Mouse (Mus musculus) layer of hippocampus, postnatal 36 days (tissue): Measurements from ENCODE around the gene Lce1b. TPM values are rescaled to one million over a fixed set of nuclear protein-coding genes. Genes with fewer than 3 reads are reported as not detected.
"Not testable (repeated sequence)": the region's sequence is repeated elsewhere in the genome, so short reads cannot be mapped to it uniquely, and the experiment has no call there.

ENCODE experiments used
- DNase-seq, 2 experiments: peaks; one replicate each; pipeline ENCODE4 v3.0.0; 2022
- total RNA-seq, 2 experiments: library from RNA; stranded (reverse); gene quantifications; 2 replicates each; pipeline ENCODE4 v1.2.3; 2021

Lce1b gene
- total RNA-seq = not detected

- DNase-seq = no peak
Observed at GRCm38 (mm10) chr3:92656826-92657225, at the start of gene Lce1b. Lce1b (minus strand) TSS chr3:92656926.

- no peak for DNase-seq
Observed at GRCm38 (mm10) chr3:92694613-92695012, 37.9 kb upstream of the Lce1b start.

- DNase-seq = no peak
Observed at GRCm38 (mm10) chr3:92691688-92692087, 35.0 kb upstream of the Lce1b start.

GRCm38 (mm10) chr3:92689154-92689553 is 32.4 kb upstream of the Lce1b start:
- not testable (repeated sequence) for DNase-seq

- DNase-seq = no peak
Observed at GRCm38 (mm10) chr3:92687110-92687509, 30.4 kb upstream of the Lce1b start, which contains the start of gene Lce1d. Lce1d (minus strand) TSS chr3:92687210.

- DNase-seq = no peak
Observed at GRCm38 (mm10) chr3:92678947-92679346, 22.2 kb upstream of the Lce1b start, which contains the start of gene Lce1c. Lce1c (plus strand) TSS chr3:92679247.

GRCm38 (mm10) chr3:92670215-92670614 is 13.5 kb upstream of the Lce1b start, which contains the start of gene Lce1a2:
Lce1a2 (minus strand) TSS chr3:92670315.
- no peak for DNase-seq

- no peak for DNase-seq
Observed at GRCm38 (mm10) chr3:92648207-92648606, 8.5 kb downstream of the Lce1b start, which contains the start of gene Lce1a1. Lce1a1 (minus strand) TSS chr3:92648307.

GRCm38 (mm10) chr3:92639854-92640253 is 16.9 kb downstream of the Lce1b start:
- no peak for DNase-seq

- DNase-seq = no peak
Observed at GRCm38 (mm10) chr3:92638653-92638991, 18.1 kb downstream of the Lce1b start.

GRCm38 (mm10) chr3:92637745-92638652 is 18.7 kb downstream of the Lce1b start:
- no peak for DNase-seq

- no peak for DNase-seq
Observed at GRCm38 (mm10) chr3:92621560-92621959, 35.2 kb downstream of the Lce1b start, which contains the start of gene Lce6a. Lce6a (minus strand) TSS chr3:92621660.

- no peak for DNase-seq
Observed at GRCm38 (mm10) chr3:92609804-92610203, 46.9 kb downstream of the Lce1b start.

GRCm38 (mm10) chr3:92607392-92607791 is 49.3 kb downstream of the Lce1b start, which contains the start of gene 2210017I01Rik:
2210017I01Rik (minus strand) TSS chr3:92607492.
- DNase-seq = no peak

Other genes with a start within 250 kb of the Lce1b start
- gene Sprr2i, start 248.9 kb downstream of the Lce1b start, total RNA-seq = not detected
- gene Sprr2j-ps, start 238.8 kb downstream of the Lce1b start, total RNA-seq = not detected
- gene Gm9774, start 227.5 kb downstream of the Lce1b start, total RNA-seq = 1 to 10 TPM; 1.2 to 3.7 TPM
- gene Sprr2k, start 224.3 kb downstream of the Lce1b start, total RNA-seq = not detected
- gene Sprr1b, start 218.1 kb downstream of the Lce1b start, total RNA-seq = not detected
- not detected for gene Sprr3, start 198.2 kb downstream of the Lce1b start, total RNA-seq
- not detected for gene Sprr1a, start 171.0 kb downstream of the Lce1b start, total RNA-seq
- not detected for gene Sprr4, start 156.4 kb downstream of the Lce1b start, total RNA-seq
- not detected for gene 2310046K23Rik, start 122.4 kb downstream of the Lce1b start, total RNA-seq
- not detected for gene Ivl, start 83.2 kb downstream of the Lce1b start, total RNA-seq
- not detected for gene Smcp, start 67.9 kb downstream of the Lce1b start, total RNA-seq
- gene 2210017I01Rik, start 49.4 kb downstream of the Lce1b start, total RNA-seq = not detected
- gene Lce6a, start 35.3 kb downstream of the Lce1b start, total RNA-seq = not detected
- not detected for gene Lce1a1, start 8.6 kb downstream of the Lce1b start, total RNA-seq
- gene Lce1a2, start 13.4 kb upstream of the Lce1b start, total RNA-seq = not detected
- not detected for gene Lce1c, start 22.3 kb upstream of the Lce1b start, total RNA-seq
- gene Lce1d, start 30.3 kb upstream of the Lce1b start, total RNA-seq = not detected
- gene Lce1e, start 52.1 kb upstream of the Lce1b start, total RNA-seq = not detected
- not detected for gene Lce1f, start 63.4 kb upstream of the Lce1b start, total RNA-seq
- gene Gm38119, start 82.2 kb upstream of the Lce1b start, total RNA-seq = not detected
- not detected for gene Lce1g, start 95.4 kb upstream of the Lce1b start, total RNA-seq
- gene Lce1h, start 108.1 kb upstream of the Lce1b start, total RNA-seq = not detected
- gene Lce1i, start 122.0 kb upstream of the Lce1b start, total RNA-seq = not detected
- gene Lce1j, start 133.6 kb upstream of the Lce1b start, total RNA-seq = not detected
- gene Lce1k, start 151.0 kb upstream of the Lce1b start, total RNA-seq = not detected
- gene Kprp, start 170.3 kb upstream of the Lce1b start, total RNA-seq = not detected
- gene Lce1l, start 194.4 kb upstream of the Lce1b start, total RNA-seq = not detected
- gene 2310050C09Rik, start 213.3 kb upstream of the Lce1b start, total RNA-seq = not detected